Mouse (Mus musculus) common myeloid progenitor, adult 5-6 weeks (primary cell): Measurements from ENCODE around the gene Atp5j2. TPM values are rescaled to one million over a fixed set of nuclear protein-coding genes. Genes with fewer than 3 reads are reported as not detected.
"Not testable (repeated sequence)": the region's sequence is repeated elsewhere in the genome, so short reads cannot be mapped to it uniquely, and the experiment has no call there.

Source experiments
- ATAC-seq: replicated peaks from 2 replicates; pipeline ENCODE4 v1.8.0; 2016; ENCODE audit warnings: low read depth, mild to moderate bottlenecking, moderate TSS enrichment, inconsistent platforms; ENCODE audit not compliant: poor library complexity, severe bottlenecking
- total RNA-seq: library from RNA; stranded (forward); fragments of 200-1000, 187-1606 nt; gene quantifications from 2 replicates; pipeline ENCODE4 v1.2.3, GENCODE M21; 2017

Atp5j2 gene
- 130 and 141 TPM in 2 replicates for total RNA-seq

DNA sequence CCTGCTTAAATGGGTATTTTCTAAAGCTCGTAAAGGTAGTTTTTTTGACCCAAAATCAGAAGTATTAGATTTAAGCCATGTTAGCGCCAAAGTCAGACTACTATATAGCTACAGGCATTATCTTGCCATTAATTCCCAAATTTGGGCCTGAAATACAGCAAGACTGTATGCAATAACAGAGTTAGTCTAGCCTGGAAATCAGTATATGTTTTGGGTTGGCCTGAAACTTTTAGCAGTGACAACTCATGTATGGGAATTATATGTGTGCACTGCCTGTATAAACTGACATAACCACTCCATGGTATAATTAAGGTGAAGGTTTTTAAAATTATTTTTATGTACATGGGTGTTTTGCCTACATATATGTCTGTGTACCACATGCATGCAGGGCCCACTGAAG, at the start of gene Atp5j2:
TSS of gene Atp5j2 (minus strand) at position 101 of the 400 bp plus-strand sequence.
- ATAC-seq = no peak

DNA sequence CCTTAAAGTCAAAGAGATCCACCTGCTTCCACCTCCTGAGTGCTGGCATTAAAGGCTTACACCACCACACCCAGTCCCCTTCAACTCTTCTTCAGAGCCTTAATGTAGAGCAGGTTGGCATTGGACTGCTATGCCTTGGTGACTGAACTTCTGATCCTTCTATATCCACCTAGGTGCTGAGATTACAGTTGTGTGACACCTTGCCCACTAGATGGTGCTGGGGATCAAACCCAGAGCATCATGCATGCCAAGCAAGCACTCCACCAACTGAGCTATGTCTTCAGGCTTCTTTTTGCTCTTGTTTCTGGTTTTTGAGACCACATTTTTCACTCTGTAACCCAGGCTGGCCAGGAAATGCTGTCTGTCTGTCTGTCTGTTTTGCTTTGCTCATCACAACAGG, 42.8 kb upstream of the Atp5j2 start:
- peak; percentile 40 for ATAC-seq

DNA sequence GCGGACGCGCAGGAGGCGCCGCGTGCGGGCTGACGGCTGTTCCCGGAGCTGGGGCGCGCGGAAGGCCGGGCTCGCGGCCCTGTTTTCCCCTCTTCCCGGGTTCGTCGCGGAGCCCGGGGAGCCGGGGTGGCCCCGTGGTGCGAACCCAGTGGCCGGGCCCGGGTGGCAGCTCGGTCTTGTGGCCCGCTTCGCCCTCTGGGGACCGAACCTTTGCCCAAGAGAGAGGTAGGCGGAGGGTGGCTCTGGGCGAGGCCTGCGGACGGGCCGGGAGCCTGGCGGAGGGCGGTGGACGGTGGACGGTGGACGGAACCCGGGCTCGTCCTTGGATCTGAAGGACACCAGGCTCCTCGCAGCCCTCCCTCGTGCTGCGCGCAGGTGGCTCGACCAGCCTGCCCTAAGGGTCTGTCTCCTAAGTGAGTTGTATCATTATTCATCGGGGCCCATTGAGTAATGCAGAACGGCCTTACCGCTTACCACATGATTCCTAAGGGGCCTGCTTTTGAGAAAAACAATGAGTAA, 40.1 kb upstream of the Atp5j2 start:
- 0 out of 2 replicates have a peak, but pooled peaks have one; percentile 5 for ATAC-seq

DNA sequence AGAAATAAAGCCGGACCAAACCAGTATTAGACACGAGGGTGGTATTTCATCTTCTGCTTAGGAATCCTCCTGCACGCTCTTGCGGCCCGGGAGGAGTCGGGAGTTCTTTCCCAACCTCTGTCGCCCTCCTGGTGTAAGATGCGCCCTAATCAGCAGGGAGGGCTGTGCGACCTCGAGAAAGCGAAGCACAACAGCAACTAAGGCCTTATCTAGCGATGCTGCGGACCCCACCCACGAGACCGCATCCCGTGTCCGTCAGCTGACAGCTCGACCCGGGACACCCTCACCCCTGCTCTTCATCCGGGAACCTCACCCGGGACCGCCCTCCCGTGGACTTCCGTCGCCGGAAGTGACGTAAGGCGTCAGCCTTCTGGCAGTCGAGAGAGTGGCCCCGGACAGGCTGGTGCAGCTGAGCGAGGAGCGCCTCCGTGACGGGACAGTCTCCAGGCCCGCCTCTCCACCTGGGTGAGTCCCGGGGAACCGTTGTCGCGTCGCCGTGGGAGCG, 39.6 kb upstream of the Atp5j2 start, which contains the start of gene Zfp655:
TSS of gene Zfp655 (plus strand) at position 349 of the 505 bp plus-strand sequence.
- ATAC-seq = peak; percentile 92

DNA sequence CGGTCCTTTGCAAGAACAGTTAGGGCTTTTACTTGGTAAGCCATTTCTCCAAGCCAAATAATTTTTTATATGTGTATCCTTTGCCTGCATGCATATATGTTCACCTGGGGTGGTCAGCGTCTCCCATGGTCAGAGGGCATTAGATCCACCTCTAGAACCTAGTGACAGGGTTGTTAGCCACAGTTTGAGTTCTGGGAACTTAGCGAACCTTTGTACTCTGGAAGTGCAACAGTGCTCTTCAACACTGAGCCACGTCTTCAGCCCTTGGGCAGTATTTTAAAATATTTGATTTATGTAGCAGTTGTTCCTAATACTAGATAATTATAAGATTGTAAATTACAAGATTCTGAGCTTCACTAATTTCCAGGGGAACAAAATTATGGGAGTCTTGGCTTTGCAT, 38.8 kb upstream of the Atp5j2 start:
- no peak for ATAC-seq

DNA sequence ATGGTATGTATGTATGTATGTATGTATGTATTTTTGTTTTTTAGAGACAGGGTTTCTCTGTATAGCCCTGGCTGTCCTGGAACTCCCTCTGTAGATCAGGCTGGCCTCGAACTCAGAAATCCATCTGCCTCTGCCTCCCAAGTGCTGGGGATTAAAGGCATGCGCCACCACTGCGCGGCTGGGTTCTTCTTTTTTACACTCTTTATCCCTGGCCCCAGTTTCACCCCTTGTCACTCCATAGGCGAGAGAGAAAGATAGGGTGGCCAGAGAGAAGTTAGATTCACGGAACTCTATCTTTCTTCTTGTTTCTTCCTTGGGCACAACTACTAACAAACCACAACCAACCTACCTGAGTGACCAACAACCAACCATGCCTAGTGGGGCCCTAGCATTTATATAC, 37.4 kb upstream of the Atp5j2 start:
- not testable (repeated sequence) for ATAC-seq

DNA sequence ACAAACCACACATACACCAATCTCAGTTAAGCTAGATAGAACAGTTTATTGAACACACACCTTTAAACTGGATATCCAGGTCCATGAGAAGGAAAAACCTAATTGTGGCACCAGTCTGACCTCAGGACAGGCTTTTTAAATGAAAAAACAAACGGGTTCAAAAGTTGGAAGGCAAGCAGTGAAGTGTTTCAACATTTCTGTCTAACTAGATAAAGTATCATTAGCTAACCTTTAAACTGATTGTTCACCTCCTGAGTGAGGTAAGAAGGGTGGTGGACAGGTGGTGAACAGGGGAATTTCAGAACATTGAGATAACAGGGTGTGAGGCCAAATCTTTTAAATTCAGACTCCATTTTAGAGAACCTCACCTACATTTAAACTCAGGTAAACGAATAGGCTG, 34.6 kb upstream of the Atp5j2 start:
- no peak for ATAC-seq

DNA sequence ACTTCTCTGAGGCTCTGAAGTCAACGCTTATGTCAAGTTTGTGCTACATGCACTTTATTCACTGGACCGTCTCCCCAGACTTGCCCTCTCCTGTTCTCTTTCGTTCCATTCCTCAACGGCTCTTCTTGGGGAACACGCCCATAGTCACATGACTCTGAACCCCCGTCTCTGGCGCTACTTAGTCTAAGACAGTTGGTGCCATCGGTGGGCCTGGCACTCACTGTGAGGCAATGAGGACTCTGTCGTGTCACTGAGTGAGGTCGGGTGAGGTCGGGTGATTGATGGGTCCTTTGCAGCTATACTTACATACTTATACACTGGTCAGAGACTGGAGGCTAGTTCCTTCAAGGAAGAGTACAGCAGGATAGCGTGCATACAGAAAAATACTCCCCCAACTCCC, 31.5 kb upstream of the Atp5j2 start:
- ATAC-seq = no peak

DNA sequence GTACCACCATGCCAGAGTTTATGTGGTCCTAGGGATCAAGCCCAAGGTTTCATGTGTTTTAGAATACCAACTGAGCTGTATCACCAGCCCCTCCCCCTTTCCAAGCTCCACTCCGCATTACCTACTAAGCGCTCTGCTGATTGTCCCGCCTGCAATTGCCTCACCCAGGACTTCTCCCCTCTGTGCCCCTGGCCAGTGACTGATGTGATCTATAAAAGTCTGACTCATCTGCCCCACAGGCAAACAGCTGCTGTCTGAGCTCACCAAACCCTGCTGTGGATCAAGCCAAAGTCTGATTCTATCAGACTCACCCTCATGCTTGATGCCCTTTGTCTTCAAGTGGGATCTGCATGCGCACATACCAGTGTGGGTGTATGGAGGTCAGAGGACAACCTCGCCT, 31.0 kb upstream of the Atp5j2 start:
- ATAC-seq = peak; percentile 36; the same call in 1 of the 2 replicates

DNA sequence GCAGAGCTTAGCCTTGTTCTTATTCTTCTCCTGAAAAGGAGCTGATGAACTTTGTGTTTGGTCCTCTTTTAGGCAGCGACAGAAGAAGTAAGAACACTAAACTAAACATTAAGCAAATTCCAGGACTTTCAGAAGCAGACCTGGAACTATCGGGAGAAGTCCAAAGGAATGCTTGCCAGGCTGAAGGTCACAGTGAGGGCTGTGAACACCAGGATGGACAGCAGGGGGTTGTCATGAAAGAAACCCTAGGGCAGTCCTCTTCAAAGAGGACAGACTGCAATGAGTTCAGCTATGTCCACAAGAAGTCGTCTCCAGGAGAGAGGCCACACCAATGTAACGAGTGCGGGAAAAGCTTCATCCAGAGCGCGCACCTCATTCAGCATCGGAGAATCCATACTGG, 28.1 kb upstream of the Atp5j2 start:
- no peak for ATAC-seq

DNA sequence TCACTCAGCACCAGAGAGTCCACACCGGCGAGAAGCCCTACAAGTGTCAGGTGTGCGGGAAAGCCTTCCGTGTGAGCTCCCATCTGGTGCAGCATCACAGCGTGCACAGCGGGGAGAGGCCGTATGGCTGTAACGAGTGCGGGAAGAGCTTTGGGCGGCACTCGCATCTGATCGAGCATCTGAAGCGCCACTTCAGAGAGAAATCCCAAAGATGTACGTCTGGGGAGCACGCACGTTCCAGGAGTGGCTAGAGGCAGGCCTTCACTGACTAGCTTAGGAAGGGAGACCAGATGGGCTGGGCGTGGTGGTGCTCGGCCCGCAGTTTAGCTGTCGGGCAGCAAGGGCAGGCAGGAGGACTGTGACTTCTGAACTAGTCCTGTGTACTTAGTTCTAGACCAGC, 26.8 kb upstream of the Atp5j2 start:
- no peak for ATAC-seq

DNA sequence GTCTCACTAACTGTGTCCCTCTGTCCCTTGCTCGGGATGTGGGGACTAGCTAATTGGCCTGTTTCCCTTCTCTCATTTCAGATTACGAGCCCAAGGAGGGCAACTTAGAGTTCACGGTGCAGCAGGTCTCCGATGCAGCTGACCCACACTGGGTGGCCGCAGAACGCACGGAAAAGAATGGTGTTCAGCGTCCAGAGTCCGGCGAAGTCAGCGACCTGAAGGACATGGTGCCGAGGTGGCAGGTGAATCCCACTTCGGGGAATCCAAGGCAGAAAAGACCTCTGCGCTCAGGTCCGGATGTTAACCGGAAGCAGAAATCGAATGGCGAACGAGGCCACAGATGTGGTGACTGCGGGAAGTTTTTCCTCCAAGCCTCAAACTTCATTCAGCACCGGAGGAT, 26.3 kb upstream of the Atp5j2 start:
- no peak for ATAC-seq

DNA sequence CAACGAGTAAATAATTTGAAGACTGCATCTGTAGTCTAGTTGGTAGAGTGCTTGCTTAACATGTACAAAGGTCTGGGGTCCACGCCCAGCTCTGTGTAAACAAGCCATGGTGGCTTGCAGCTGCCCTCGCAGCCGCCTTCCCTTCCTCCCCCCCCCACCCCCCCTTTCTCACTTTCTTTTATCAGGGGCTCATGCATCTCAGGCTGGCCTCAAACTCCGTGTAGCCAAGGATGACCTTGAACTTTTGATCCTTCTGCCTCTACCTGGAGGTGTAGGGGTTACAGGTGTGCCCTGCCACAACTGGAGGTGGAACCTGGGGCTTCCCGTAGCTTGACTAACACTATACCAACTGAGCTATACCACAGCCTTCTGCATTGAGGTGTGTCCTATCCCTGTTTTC, 25.9 kb upstream of the Atp5j2 start:
- ATAC-seq = no peak

DNA sequence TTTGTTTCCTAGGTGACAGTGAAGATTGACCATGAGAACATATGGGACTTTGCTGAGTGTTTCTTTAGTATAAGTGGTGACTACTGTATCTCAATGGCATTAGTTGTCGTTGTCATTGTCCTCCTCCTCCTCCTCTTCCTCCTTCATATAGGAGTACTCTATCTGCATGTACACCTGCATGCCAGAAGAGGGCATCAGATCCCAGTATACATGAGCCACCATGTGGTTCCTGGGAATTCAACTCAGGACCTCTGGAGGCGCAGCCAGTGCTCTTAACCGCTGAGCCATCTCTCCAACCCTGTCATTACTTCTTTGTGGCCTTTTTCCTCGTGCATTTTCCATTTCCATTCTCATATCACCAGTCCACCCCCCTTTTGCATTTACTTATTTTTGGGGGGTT, 22.8 kb upstream of the Atp5j2 start:
- ATAC-seq = peak; percentile 63; the same call in 1 of the 2 replicates

DNA sequence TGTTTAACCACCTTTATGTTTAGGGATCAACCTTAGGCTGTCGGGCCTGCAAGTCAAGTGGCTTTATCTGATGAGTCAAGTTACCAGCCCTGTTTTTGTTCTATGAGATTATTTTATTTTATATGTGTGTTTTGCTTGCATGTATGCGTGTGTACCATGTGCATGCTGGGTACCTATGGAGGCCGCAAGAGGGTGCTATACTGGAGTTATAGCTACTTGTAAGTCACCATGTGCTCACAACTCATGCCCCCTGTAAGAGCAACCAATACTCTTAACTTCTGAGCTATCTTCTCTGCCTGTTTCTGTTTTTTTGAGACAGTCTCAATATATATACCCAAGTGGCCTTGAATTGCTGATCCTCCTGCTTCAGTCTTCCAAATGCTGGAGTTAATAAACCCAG, 21.6 kb upstream of the Atp5j2 start:
- no peak for ATAC-seq

DNA sequence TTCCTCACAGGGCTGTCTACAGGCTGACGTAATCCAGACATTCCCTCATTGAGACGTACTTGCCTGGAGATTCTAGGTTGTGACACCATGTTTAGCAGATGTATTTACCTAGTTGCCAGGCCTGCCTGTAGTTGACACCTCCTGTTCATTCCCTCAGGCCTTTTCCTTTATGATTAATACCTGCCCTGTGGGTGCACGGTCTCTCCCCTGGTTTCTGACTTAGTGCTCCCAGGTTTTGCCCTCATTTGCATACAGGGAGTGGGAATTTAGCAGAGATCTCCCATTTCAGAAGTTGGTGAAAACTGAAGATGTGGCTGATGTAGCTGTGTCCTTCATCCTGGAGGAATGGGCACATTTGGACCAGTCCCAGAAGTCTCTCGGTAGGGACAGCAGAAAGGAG, 20.4 kb upstream of the Atp5j2 start:
- ATAC-seq = no peak

DNA sequence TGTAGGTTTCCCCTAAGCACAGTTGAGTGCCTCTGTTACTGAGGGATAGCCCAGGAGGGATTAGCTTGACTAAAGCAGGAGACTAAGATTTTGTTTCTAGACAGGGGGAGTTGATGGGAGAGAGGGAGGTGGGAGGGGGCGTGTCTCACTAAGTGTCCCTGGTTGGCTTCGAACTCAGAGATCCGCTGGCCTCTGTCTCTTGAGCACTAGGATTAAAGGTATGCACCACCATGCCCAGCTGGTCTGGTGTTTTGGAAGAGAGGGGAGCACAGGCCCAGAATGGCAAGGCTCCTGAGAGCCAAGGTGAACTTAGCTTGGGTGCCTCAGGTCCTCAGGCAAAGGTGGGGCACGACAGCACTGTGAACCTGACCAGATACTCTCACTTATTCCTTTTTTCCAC, 19.5 kb upstream of the Atp5j2 start:
- ATAC-seq = no peak

DNA sequence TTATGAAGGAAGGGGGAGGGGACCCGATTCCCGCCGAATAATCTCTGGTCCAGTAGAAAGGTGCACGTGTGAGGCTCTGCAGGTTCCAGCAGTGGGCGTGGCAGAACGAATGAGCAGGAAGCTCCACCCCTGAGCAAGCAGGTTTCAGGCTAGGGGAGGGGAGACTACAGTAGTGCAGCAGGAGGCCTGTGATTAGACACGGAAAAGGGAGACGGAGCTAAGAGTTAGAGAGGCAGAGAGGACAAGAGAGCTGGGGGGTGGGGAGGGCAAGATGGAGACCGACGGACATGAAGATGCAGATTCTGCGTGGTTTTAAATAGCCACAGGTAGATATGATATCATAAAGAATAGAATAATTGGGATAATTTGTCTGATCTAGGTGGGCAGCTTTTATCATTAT, 16.5 kb upstream of the Atp5j2 start:
- not testable (repeated sequence) for ATAC-seq

DNA sequence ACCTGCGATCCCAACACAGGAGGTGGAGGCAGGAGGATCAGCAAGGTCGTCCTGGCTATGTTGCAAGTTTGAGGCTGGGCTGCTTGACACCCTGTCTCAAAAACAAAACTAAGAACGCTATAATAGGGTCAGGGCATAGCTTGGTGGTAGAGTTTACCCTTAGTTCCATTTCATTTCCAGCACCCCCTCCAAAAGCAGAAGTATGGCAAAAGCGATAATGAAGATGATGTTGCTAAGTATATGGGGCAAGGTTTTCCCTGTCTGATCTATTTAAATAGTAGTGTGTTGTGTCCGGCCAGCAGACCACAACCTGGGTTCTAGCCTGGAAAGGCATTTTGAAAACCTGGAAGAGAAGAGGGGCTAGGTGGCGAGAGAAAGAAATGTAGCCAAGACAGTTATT, 16.1 kb upstream of the Atp5j2 start:
- ATAC-seq = no peak

DNA sequence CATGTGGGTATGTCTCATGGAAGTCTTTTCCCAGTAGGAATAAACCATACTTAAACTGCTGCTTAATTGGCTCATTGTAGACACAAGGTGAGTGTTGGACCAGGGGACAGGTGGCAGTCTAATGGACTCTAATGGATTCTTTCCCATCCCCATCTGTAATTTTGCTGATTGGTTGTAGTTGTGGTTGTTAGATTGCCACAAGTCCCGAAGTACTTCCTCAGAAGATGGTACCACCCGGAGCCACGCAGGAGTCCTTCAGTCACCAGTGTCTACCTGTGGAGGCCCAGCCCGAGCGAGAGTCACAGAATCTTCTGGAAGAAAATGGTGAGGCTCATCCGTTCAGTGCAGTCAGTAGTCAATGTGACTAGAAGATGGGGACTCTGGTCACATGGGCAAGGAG, 15.5 kb upstream of the Atp5j2 start:
- no peak for ATAC-seq

DNA sequence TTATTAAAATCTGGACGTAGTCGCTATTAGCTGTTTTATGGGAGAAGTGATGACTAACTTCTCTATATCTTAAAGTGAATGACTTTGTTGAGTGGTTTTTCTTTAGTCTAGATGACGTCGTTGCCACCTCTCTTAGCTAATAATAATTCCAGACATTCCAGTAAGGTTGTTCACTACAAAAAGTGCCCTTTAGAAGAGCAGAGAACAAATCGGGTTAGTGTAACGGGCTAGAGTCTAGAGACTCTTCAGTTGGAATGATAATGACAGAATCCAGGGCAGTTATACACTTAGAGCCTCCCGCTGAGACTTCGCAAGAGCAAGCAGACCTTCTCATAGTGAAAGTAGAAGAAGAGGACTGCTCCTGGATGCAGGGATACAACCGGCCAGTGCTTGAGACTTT, 13.2 kb upstream of the Atp5j2 start:
- ATAC-seq = no peak

DNA sequence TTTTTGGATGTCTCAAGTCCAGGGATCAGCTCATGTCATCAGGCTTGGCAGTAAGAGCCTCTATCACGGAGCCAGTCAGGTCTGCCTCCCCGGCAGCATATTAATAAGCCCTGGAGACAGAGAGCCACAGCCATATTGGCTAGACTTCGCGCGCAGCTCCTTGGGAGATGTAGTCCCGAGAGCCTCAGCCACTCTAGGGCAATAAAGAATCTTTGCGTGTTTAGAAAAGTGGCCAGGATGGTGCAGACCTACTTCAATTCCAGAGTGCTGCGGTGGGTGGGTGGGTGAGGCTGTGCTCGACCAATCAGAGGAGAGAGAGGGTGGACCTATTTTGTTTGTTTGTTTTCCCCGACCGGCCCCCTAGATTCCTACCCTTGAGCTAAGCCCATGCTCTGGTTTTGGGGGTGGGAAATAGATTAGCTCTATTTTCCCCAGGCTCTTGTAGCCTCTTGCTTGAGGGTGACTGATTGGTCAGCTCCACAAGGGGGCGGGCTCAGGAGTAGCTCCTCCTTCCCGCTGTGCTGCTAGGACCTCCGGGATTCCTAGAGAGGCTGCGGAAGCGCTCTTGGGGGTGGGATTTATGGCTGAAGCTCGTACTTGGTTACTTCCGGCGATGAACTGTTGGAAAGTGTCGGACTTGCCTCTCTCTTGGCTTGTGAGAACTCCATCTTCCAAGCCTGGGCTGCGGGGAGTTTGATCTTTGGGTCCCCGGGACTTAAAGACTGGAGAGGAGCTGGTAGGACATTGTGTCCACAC, 12.3 kb upstream of the Atp5j2 start, which contains the start of gene Zkscan5:
TSS of gene Zkscan5 (plus strand) at position 627 of the 756 bp plus-strand sequence.
- peak; percentile 83 for ATAC-seq
